Mouse (Mus musculus) CH12.LX (cell line): Measurements from ENCODE around the gene Cd83. TPM values are rescaled to one million over a fixed set of nuclear protein-coding genes. Genes with fewer than 3 reads are reported as not detected.

Experiments used
- DNase-seq: peaks from one replicate; pipeline ENCODE4 v3.0.0-alpha.2; 2013; ENCODE audit errors: extremely low read depth
- H3K27ac ChIP-seq: 2 replicates; pipeline ENCODE4 v1.5.1; 2012; ENCODE audit warnings: low read depth, mild to moderate bottlenecking, control low read depth, moderate library complexity; ENCODE audit not compliant: insufficient read depth
- H3K27me3 ChIP-seq: replicated peaks from 2 replicates; pipeline ENCODE3; 2012; ENCODE audit warnings: inconsistent platforms
- H3K36me3 ChIP-seq, 2 experiments: replicated peaks in 1 of 2; 2 replicates each; pipeline versions ENCODE3 to v1.6.1; 2012; ENCODE audit warnings: inconsistent platforms in 1 of 2, low read length in 1 of 2, mild to moderate bottlenecking in 1 of 2, mixed read lengths in 1 of 2, moderate library complexity in 1 of 2; ENCODE audit not compliant: control insufficient read depth in 1 of 2, insufficient read depth in 1 of 2
- H3K4me1 ChIP-seq, 2 experiments: 2 replicates each; pipeline ENCODE4 v1.6.1; 2012; ENCODE audit warnings: inconsistent platforms in 1 of 2, moderate library complexity in 1 of 2; ENCODE audit not compliant: insufficient read depth in 2 of 2, control insufficient read depth in 1 of 2
- H3K4me2 ChIP-seq: 2 replicates; pipeline ENCODE4 v1.6.1; 2012; ENCODE audit warnings: low read depth, mild to moderate bottlenecking, control low read depth; ENCODE audit not compliant: poor library complexity, insufficient read depth, severe bottlenecking
- H3K4me3 ChIP-seq, 3 experiments: fragments of 150-350 bp in 1 of 3; sonication (generic) in 1 of 3; replicated peaks in 1 of 3; 2 replicates each; pipeline versions ENCODE3 to v1.5.1; 2011 to 2012; ENCODE audit warnings: low read depth in 2 of 3, low read length in 2 of 3, mild to moderate bottlenecking in 2 of 3, moderate library complexity in 2 of 3, control low read depth in 1 of 3, improper control_type of control experiment in 1 of 3, inconsistent platforms in 1 of 3, mixed read lengths in 1 of 3; ENCODE audit not compliant: poor library complexity in 1 of 3
- H3K79me2 ChIP-seq: replicated peaks from 2 replicates; pipeline ENCODE4 v1.6.1; 2012; ENCODE audit warnings: mild to moderate bottlenecking, moderate library complexity; ENCODE audit not compliant: control insufficient read depth, poor library complexity, insufficient read depth, severe bottlenecking; ENCODE audit errors: extremely low read depth
- H3K9ac ChIP-seq: 2 replicates; pipeline ENCODE4 v1.6.1; 2012; ENCODE audit warnings: low read depth, mild to moderate bottlenecking, control low read depth, moderate library complexity; ENCODE audit not compliant: insufficient read depth
- H3K9me3 ChIP-seq: replicated peaks from 2 replicates; pipeline ENCODE3; 2012; ENCODE audit warnings: low read length, inconsistent platforms, mixed read lengths
- BHLHE40 ChIP-seq: IDR thresholded peaks from 2 replicates; pipeline ENCODE4 v1.6.1; 2011; ENCODE audit warnings: mild to moderate bottlenecking, low read depth, low read length, improper control_type of control experiment
- CHD2 ChIP-seq: IDR thresholded peaks from 2 replicates; pipeline ENCODE4 v1.6.1; 2011; ENCODE audit warnings: low read length, improper control_type of control experiment
- CTCF ChIP-seq, 2 experiments: IDR thresholded peaks in 1 of 2; conservative IDR thresholded peaks in 1 of 2; 2 replicates each; pipeline ENCODE4 v1.5.1; 2011 to 2012; ENCODE audit warnings: low read depth in 2 of 2, low read length in 2 of 2, improper control_type of control experiment in 1 of 2, inconsistent platforms in 1 of 2, mild to moderate bottlenecking in 1 of 2, moderate library complexity in 1 of 2
- E2F4 ChIP-seq: IDR thresholded peaks from 2 replicates; pipeline ENCODE4 v1.6.1; 2011; ENCODE audit warnings: low read depth, low read length, improper control_type of control experiment; ENCODE audit not compliant: insufficient replicate concordance
- ELF1 ChIP-seq: IDR thresholded peaks from 2 replicates; pipeline ENCODE4 v1.6.1; 2014; ENCODE audit warnings: low read depth, mild to moderate bottlenecking, inconsistent platforms, low read length, improper control_type of control experiment
- EP300 ChIP-seq: IDR thresholded peaks from 2 replicates; pipeline ENCODE4 v1.6.1; 2011; ENCODE audit warnings: low read length, improper control_type of control experiment
- IRF4 ChIP-seq: IDR thresholded peaks from 2 replicates; pipeline ENCODE4 v1.6.1; 2014; ENCODE audit warnings: low read depth, mild to moderate bottlenecking, inconsistent platforms, low read length, improper control_type of control experiment
- JUND ChIP-seq: conservative IDR thresholded peaks from 2 replicates; pipeline ENCODE4 v1.6.1; 2011; ENCODE audit warnings: low read depth, low read length, improper control_type of control experiment
- MAX ChIP-seq: IDR thresholded peaks from 2 replicates; pipeline ENCODE4 v1.6.1; 2011; ENCODE audit warnings: low read length, improper control_type of control experiment
- MAZ ChIP-seq: IDR thresholded peaks from 2 replicates; pipeline ENCODE4 v1.6.1; 2012; ENCODE audit warnings: low read depth, mild to moderate bottlenecking, inconsistent platforms, low read length, improper control_type of control experiment, moderate library complexity
- MXI1 ChIP-seq: IDR thresholded peaks from 2 replicates; pipeline ENCODE4 v1.6.1; 2011; ENCODE audit warnings: mild to moderate bottlenecking, low read depth, low read length, improper control_type of control experiment
- NRF1 ChIP-seq: IDR thresholded peaks from 2 replicates; pipeline ENCODE4 v1.6.1; 2014; ENCODE audit warnings: low read depth, mild to moderate bottlenecking, inconsistent platforms, low read length, improper control_type of control experiment, moderate library complexity
- PAX5 ChIP-seq: IDR thresholded peaks from 2 replicates; pipeline ENCODE4 v1.6.1; 2012; ENCODE audit warnings: low read length, inconsistent platforms, mixed read lengths
- RCOR1 ChIP-seq: conservative IDR thresholded peaks from 2 replicates; pipeline ENCODE4 v1.6.1; 2012; ENCODE audit warnings: low read depth, mild to moderate bottlenecking, inconsistent platforms, low read length, improper control_type of control experiment
- SIN3A ChIP-seq: IDR thresholded peaks from 2 replicates; pipeline ENCODE4 v1.6.1; 2012; ENCODE audit warnings: low read length, improper control_type of control experiment, inconsistent platforms
- SMC3 ChIP-seq: IDR thresholded peaks from 2 replicates; pipeline ENCODE4 v1.6.1; 2011; ENCODE audit warnings: low read depth, low read length, improper control_type of control experiment
- TCF12 ChIP-seq: IDR thresholded peaks from 2 replicates; pipeline ENCODE4 v1.6.1; 2014; ENCODE audit warnings: low read depth, mild to moderate bottlenecking, inconsistent platforms, low read length, improper control_type of control experiment
- USF1 ChIP-seq: IDR thresholded peaks from 2 replicates; pipeline ENCODE4 v1.6.1; 2014; ENCODE audit warnings: low read depth, mild to moderate bottlenecking, inconsistent platforms, low read length, improper control_type of control experiment
- USF2 ChIP-seq: conservative IDR thresholded peaks from 2 replicates; pipeline ENCODE4 v1.6.1; 2011; ENCODE audit warnings: low read depth, low read length, improper control_type of control experiment
- ZMIZ1 ChIP-seq: IDR thresholded peaks from 2 replicates; pipeline ENCODE4 v1.6.1; 2012; ENCODE audit warnings: low read depth, mild to moderate bottlenecking, inconsistent platforms, low read length, improper control_type of control experiment
- ZNF384 ChIP-seq: IDR thresholded peaks from 2 replicates; pipeline ENCODE4 v1.6.1; 2012; ENCODE audit warnings: low read depth, low read length, improper control_type of control experiment, inconsistent platforms
- dilution Hi-C: fragments of 300-500 bp; cut with MboI; formaldehyde crosslinking; loops from 2 replicates; pipeline ENCODE4 v1.14.3; 2020; ENCODE audit warnings: low sequenced_read_pairs; ENCODE audit not compliant: extremely low pct_unique_long_range_greater_than_20kb, extremely low pct_ligation_motif_present
- in situ Hi-C: fragments of 300-500 bp; cut with MboI; formaldehyde crosslinking; loops from 3 replicates; pipeline ENCODE4 v1.14.3; 2019; ENCODE audit warnings: low sequenced_read_pairs, low pct_ligation_motif_present, low pct_unique_long_range_greater_than_20kb, mixed read lengths
- polyA plus RNA-seq: library from polyadenylated mRNA; unstranded; fragments of >175 nt; gene quantifications from 2 replicates; pipeline ENCODE4 v1.2.1, GENCODE M21; 2012; ENCODE audit warnings: low read depth; ENCODE audit not compliant: insufficient read length
- total RNA-seq, 2 experiments: library from RNA; depleted of rRNA; stranded (reverse); fragments of 300-350 nt in 1 of 2; fragments of >200 nt in 1 of 2; gene quantifications; 2 replicates each; pipeline ENCODE4 v1.2.3; 2012 to 2014

Gene Cd83
- total and polyA plus RNA-seq, 3 experiments = 109 to 298 (median 129) TPM

DNA sequence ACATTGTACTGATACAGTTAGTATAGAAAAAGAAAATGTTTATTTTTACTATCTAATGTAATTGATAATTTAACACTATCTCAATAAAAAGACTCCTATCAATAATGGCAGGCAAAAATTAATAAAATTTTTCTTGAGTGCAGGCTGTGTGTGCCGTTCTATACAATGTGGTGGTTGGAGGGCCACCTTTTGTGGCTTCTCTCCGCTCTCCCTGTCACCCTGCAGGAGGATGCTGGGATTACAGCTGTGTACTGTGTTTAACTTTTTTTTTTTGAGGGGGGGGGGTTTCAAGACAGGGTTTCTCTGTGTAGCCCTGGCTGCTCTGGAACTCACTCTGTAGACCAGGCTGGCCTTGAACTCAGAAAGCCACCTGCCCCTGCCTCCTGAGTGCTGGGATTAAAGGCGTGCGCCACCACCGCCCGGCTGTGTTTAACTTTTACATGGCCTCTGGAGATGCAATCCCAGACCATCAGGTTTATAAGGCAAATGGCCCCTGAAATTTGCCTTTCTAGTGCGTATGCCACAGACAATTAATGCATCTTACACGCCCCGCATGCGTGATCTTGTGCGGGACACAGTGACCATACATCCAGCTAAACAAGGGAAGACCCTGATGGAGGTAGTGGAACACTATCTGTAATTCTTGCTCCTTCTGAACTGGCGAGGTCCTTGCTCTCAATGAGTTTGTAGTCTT lies 21.1 kb upstream of the Cd83 start:
- Histone ChIP-seq H3K27me3 (no peaks in the 10 kb centered on the region), H3K79me2 (peaks cover 4% of the 10 kb centered on the region), H3K36me3 (peaks cover 0 to 7% of the 10 kb centered on the region in 2 experiments), H3K9me3 (peaks cover 7% of the 10 kb centered on the region), H3K4me2 (no peak overlapping the region), H3K27ac (no peak overlapping the region), H3K4me1 (peaks cover 37 to 75% of the 10 kb centered on the region in 2 experiments), H3K9ac (no peak overlapping the region), H3K4me3 (no peak overlapping the region)
- no peak for DNase-seq
- in situ Hi-C loops = no loop called here
- dilution Hi-C loops = no loop called here
- no peak for TF ChIP-seq TCF12
- peak in 1 of 2 experiments; percentile 12; a peak in 1 of 4 replicates for TF ChIP-seq CTCF (conservative IDR thresholded peaks at IDR 0.05 in 1 of 2, IDR thresholded peaks at IDR 0.05 in 1 of 2; ENCODE audit: low read depth in 2 of 2, low read length in 2 of 2)
- no peak for TF ChIP-seq SMC3

DNA sequence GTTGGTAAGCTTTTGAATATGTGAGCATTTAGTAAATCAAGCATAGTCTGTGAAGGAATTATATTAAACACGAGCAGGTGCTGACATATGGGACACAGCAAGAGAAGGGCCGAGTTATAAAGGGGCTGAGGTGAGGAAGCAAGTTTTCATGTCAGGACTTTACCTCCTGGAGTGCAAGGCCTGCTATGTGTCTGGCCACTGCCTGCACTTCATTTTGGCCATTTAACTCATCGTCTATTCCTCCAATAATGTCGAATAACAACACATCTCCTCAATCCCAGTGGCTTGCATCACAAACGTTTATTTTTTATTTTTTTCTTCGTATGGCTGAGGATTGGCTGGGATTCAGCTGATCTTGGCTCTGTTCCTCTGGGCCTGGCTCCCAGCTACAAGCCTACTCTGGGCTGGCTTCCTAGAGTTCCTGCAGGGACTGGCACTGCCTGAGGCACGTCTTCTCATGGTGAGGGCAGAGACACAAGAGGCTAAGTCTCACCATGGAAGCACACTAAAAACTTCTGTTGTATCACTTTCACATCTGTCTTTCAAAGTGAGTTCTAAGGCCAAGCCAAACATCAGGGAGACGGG lies 20.5 kb upstream of the Cd83 start:
- Histone ChIP-seq H3K27ac (peak overlapping the region; percentile 92; the same call in 1 of the 2 replicates), H3K27me3 (no peaks in the 10 kb centered on the region), H3K9me3 (peaks cover 3% of the 10 kb centered on the region), H3K4me3 (no peak overlapping the region), H3K79me2 (peaks cover 4% of the 10 kb centered on the region), H3K36me3 (peaks cover 0 to 7% of the 10 kb centered on the region in 2 experiments), H3K4me1 (peaks cover 41 to 81% of the 10 kb centered on the region in 2 experiments), H3K9ac (0 out of 2 replicates have a peak overlapping the region, but pooled peaks have one; percentile 10), H3K4me2 (peak overlapping the region; percentile 86; the same call in 1 of the 2 replicates)
- in situ Hi-C loops = no loop called here
- no peak for DNase-seq
- dilution Hi-C loops = no loop called here
- TF ChIP-seq E2F4 (no peak), EP300 (peak; percentile 35; the same call in 1 of the 2 replicates), RCOR1 (0 out of 2 replicates have a peak, but pooled peaks have one; percentile 17), SMC3 (0 out of 2 replicates have a peak, but pooled peaks have one; percentile 2), IRF4 (0 out of 2 replicates have a peak, but pooled peaks have one; percentile 30), ZNF384 (no peak), MAX (no peak)

DNA sequence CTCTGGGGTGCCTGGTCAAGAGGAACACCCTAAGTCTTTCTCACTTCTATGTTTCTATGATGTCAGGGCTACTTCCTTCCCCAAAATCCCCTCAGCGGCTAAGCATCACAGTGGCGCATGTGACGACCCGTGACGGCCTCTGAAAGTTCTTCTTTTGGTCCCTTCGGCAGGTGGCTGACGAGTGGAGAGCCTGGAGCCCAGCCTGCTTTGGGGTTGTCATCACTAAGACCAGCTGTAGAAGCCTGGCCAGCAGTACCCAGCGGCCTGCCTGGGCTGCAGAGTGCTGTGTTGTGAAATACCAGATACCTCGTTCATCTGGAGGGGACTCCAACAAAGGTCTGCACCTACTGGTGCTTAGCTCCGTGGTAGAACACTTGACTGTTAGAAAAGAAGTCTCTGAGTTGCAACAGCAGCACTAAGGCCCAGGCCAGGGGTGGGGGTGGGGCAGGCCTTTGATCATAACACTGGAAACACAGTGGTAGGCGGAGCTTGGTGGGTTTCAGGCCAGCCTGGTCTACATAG lies 19.2 kb upstream of the Cd83 start:
- peaks cover 0 to 7% of the 10 kb centered on the region in 2 experiments for H3K36me3 ChIP-seq
- peak; percentile 93 for DNase-seq
- peaks cover 4% of the 10 kb centered on the region for H3K79me2 ChIP-seq
- no peak overlapping the region; the same call in 1 of the 2 replicates for H3K9ac ChIP-seq
- in situ Hi-C loops = no loop called here
- dilution Hi-C loops = no loop called here
- H3K4me2 ChIP-seq = peak overlapping the region; percentile 86
- peak overlapping the region in 1 of 3 experiments; percentile 59 for H3K4me3 ChIP-seq
- H3K27ac ChIP-seq = peak overlapping the region; percentile 92
- H3K27me3 ChIP-seq = no peaks in the 10 kb centered on the region
- peaks cover 45 to 84% of the 10 kb centered on the region in 2 experiments for H3K4me1 ChIP-seq
- H3K9me3 ChIP-seq = no peaks in the 10 kb centered on the region
- no peak for TF ChIP-seq MXI1
- TF ChIP-seq ZNF384 = 0 out of 2 replicates have a peak, but pooled peaks have one; percentile 58
- 0 out of 2 replicates have a peak, but pooled peaks have one; percentile 23 for TF ChIP-seq NRF1
- peak; percentile 84; the same call in 1 of the 2 replicates for TF ChIP-seq MAZ
- peak; percentile 37; the same call in 1 of the 2 replicates for TF ChIP-seq USF1
- peak; percentile 35 for TF ChIP-seq SMC3
- peak; percentile 92 for TF ChIP-seq IRF4
- TF ChIP-seq ELF1 = no peak; the same call in 1 of the 2 replicates
- peak; percentile 100 for TF ChIP-seq BHLHE40
- TF ChIP-seq USF2 = peak; percentile 31
- TF ChIP-seq ZMIZ1 = no peak
- peak; percentile 95 for TF ChIP-seq TCF12
- TF ChIP-seq CHD2 = peak; percentile 66; the same call in 1 of the 2 replicates
- peak; percentile 90 for TF ChIP-seq MAX
- no peak for TF ChIP-seq PAX5
- peak; percentile 37; the same call in 1 of the 2 replicates for TF ChIP-seq JUND
- no peak for TF ChIP-seq CTCF (conservative IDR thresholded peaks at IDR 0.05 in 1 of 2, IDR thresholded peaks at IDR 0.05 in 1 of 2; ENCODE audit: low read depth in 2 of 2, low read length in 2 of 2)
- TF ChIP-seq SIN3A = peak; percentile 86
